Mouse (Mus musculus): Measurements from ENCODE around the gene Ulk3.

Gene Ulk3

GRCm38 (mm10) chr9:57617556-57618169, 28.4 kb downstream of the Ulk3 start:
- no peak for DNase-seq (ENCODE audit: low read depth, low spot score)

GRCm38 (mm10) chr9:57618854-57619253, 29.6 kb downstream of the Ulk3 start:
- no peak for DNase-seq (ENCODE audit: low read depth, low spot score)

- no peak for DNase-seq (ENCODE audit: low read depth, low spot score)
Measured at GRCm38 (mm10) chr9:57620674-57621073, 31.4 kb downstream of the Ulk3 start, which contains the start of gene Lman1l. TSS of gene Lman1l (minus strand) at chr9:57620774.

GRCm38 (mm10) chr9:57624295-57624694, 35.0 kb downstream of the Ulk3 start:
- DNase-seq (ENCODE audit: low read depth, low spot score): no peak

GRCm38 (mm10) chr9:57625674-57626500, 36.6 kb downstream of the Ulk3 start:
- no peak for DNase-seq (ENCODE audit: low read depth, low spot score)

GRCm38 (mm10) chr9:57627191-57627590, 37.9 kb downstream of the Ulk3 start:
- no peak for DNase-seq (ENCODE audit: low read depth, low spot score)

GRCm38 (mm10) chr9:57627892-57628291, 38.6 kb downstream of the Ulk3 start:
- DNase-seq (ENCODE audit: low read depth, low spot score): no peak

GRCm38 (mm10) chr9:57628717-57629116, 39.5 kb downstream of the Ulk3 start:
- no peak for DNase-seq (ENCODE audit: low read depth, low spot score)

- DNase-seq (ENCODE audit: low read depth, low spot score): no peak
Measured at GRCm38 (mm10) chr9:57629118-57629874, 40.0 kb downstream of the Ulk3 start.

- DNase-seq (ENCODE audit: low read depth, low spot score): no peak
Measured at GRCm38 (mm10) chr9:57633481-57634024, 44.3 kb downstream of the Ulk3 start.

- no peak for DNase-seq (ENCODE audit: low read depth, low spot score)
Measured at GRCm38 (mm10) chr9:57637272-57637671, 48.0 kb downstream of the Ulk3 start.

GRCm38 (mm10) chr9:57637741-57638322, 48.6 kb downstream of the Ulk3 start:
- no peak for DNase-seq (ENCODE audit: low read depth, low spot score)

GRCm38 (mm10) chr9:57638651-57639459, 49.6 kb downstream of the Ulk3 start:
- DNase-seq (ENCODE audit: low read depth, low spot score): no peak

- no peak for DNase-seq (ENCODE audit: low read depth, low spot score)
Measured at GRCm38 (mm10) chr9:57639661-57640328, 50.5 kb downstream of the Ulk3 start.

- no peak for DNase-seq (ENCODE audit: low read depth, low spot score)
Measured at GRCm38 (mm10) chr9:57640384-57640783, 51.1 kb downstream of the Ulk3 start.

GRCm38 (mm10) chr9:57641022-57641421, 51.8 kb downstream of the Ulk3 start:
- DNase-seq (ENCODE audit: low read depth, low spot score): no peak

GRCm38 (mm10) chr9:57641775-57642550, 52.7 kb downstream of the Ulk3 start:
- DNase-seq (ENCODE audit: low read depth, low spot score): no peak

- no peak for DNase-seq (ENCODE audit: low read depth, low spot score)
Measured at GRCm38 (mm10) chr9:57643169-57643855, 54.1 kb downstream of the Ulk3 start.

- no peak for DNase-seq (ENCODE audit: low read depth, low spot score)
Measured at GRCm38 (mm10) chr9:57643856-57644180, 54.6 kb downstream of the Ulk3 start.
